Mouse (Mus musculus) C2C12 (cell line): ENCODE measurements around the gene Prcd. TPM values are rescaled to one million over a fixed set of nuclear protein-coding genes. Genes with fewer than 3 reads are reported as not detected.

ENCODE experiments used
- H3K27me3 ChIP-seq: one replicate; pipeline ENCODE4 v1.6.1; 2011; ENCODE audit not compliant: control insufficient read depth, insufficient read depth, insufficient read length
- H3K36me3 ChIP-seq: one replicate; pipeline ENCODE4 v1.6.1; 2011; ENCODE audit not compliant: control insufficient read depth, insufficient read depth
- H3K4me3 ChIP-seq: one replicate; pipeline ENCODE4 v1.5.1; 2011; ENCODE audit warnings: mild to moderate bottlenecking, control low read depth; ENCODE audit not compliant: poor library complexity, insufficient read depth, severe bottlenecking
- H3K79me2 ChIP-seq: one replicate; pipeline ENCODE4 v1.6.1; 2011; ENCODE audit not compliant: control insufficient read depth, insufficient read depth
- H3K79me3 ChIP-seq: one replicate; pipeline ENCODE4 v1.6.1; 2011; ENCODE audit warnings: low read depth, control low read depth
- H3ac ChIP-seq: one replicate; pipeline ENCODE3; 2011; ENCODE audit warnings: low read depth; ENCODE audit not compliant: control insufficient read depth, insufficient read length
- CEBPB ChIP-seq: IDR thresholded peaks from one replicate; pipeline ENCODE4 v1.6.1; 2011; ENCODE audit warnings: low read depth, mild to moderate bottlenecking, control low read depth, moderate library complexity
- CTCF ChIP-seq: IDR thresholded peaks from one replicate; pipeline ENCODE4 v1.5.1; 2011; ENCODE audit not compliant: control insufficient read depth, insufficient read depth, insufficient read length
- FOSL1 ChIP-seq: IDR thresholded peaks from one replicate; pipeline ENCODE4 v1.8.0; 2011; ENCODE audit warnings: mild to moderate bottlenecking, low read length; ENCODE audit not compliant: poor library complexity, insufficient read depth, severe bottlenecking
- MAX ChIP-seq: IDR thresholded peaks from one replicate; pipeline ENCODE4 v1.6.1; 2011; ENCODE audit warnings: mild to moderate bottlenecking, control low read depth
- MYOD1 ChIP-seq: IDR thresholded peaks from one replicate; pipeline ENCODE4 v1.6.1; 2011; ENCODE audit warnings: low read depth; ENCODE audit not compliant: control insufficient read depth, insufficient read length
- MYOG ChIP-seq: IDR thresholded peaks from one replicate; pipeline ENCODE4 v1.6.1; 2011; ENCODE audit not compliant: control insufficient read depth, insufficient read length; ENCODE audit errors: extremely low read depth
- USF1 ChIP-seq: IDR thresholded peaks from one replicate; pipeline ENCODE4 v1.6.1; 2011; ENCODE audit warnings: low read depth, mild to moderate bottlenecking, control low read depth, moderate library complexity
- polyA plus RNA-seq: library from polyadenylated mRNA; unstranded; fragments of >200 nt; fragmentation: generic; extraction: Trizol; gene quantifications from one replicate; pipeline ENCODE4 v1.2.1, GENCODE M21; 2012; ENCODE audit warnings: missing spikeins

The Prcd gene
- polyA plus RNA-seq, 1 experiment, result 1.2 TPM

- Histone ChIP-seq H3K4me3 (no peak overlapping the region), H3K79me3 (no peaks in the 10 kb centered on the region), H3K27me3 (no peaks in the 10 kb centered on the region), H3K79me2 (peaks cover 17% of the 10 kb centered on the region), H3K36me3 (peaks cover 2% of the 10 kb centered on the region), H3ac (no peak overlapping the region)
- TF ChIP-seq CTCF (no peak), CEBPB (no peak), FOSL1 (no peak), MAX (no peak)
Observed at GRCm38 (mm10) chr11:116613234-116613633, 40.1 kb upstream of the Prcd start.

- H3ac ChIP-seq, result no peak overlapping the region
- no peaks in the 10 kb centered on the region for H3K36me3 ChIP-seq
- no peaks in the 10 kb centered on the region for H3K27me3 ChIP-seq
- TF ChIP-seq MYOG, result no peak
- TF ChIP-seq CEBPB, result peak; percentile 90
- no peak for TF ChIP-seq FOSL1
- H3K79me3 ChIP-seq, result peaks cover 7% of the 10 kb centered on the region
- H3K4me3 ChIP-seq, result no peak overlapping the region
- H3K79me2 ChIP-seq, result peaks cover 43% of the 10 kb centered on the region
Observed at GRCm38 (mm10) chr11:116615735-116616437, 37.4 kb upstream of the Prcd start.

DNA sequence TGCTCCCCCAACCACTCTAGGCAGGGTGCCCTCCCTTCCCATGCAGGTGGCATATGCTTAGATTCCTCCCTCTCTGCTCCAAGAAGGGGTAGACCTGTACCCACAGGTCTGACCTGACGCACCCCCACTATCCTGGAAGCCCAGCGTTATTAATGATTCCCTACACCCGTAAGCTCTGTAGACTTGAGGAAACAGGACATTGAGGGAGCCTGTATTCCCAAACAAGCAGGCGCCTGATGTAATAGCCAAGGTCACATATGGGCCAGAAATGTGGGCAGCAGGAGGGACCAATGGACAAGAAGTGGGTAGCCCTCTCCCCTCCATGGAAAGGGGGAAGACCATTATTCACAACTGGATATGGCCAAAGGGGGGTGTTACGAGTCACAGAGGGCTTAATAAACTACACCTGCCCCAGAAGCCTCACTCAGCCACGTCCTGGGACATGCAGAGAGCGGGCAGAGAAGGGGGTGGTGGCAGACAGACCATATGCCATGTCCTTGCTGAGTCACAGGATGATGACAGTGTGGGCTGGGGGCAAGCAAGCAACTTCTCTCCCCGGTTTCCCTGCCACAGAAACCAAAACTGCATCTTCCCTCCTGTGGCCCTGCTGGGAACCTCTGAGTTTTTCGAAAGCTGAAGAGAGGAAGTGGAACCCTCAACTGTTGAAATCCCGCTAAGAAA, 36.8 kb upstream of the Prcd start:
- no peak overlapping the region for H3ac ChIP-seq
- no peak overlapping the region for H3K4me3 ChIP-seq
- no peaks in the 10 kb centered on the region for H3K27me3 ChIP-seq
- no peak for TF ChIP-seq USF1
- TF ChIP-seq MAX, result no peak
- TF ChIP-seq MYOG, result no peak
- TF ChIP-seq MYOD1, result peak; percentile 69
- no peak for TF ChIP-seq CTCF
- H3K36me3 ChIP-seq, result no peaks in the 10 kb centered on the region
- peaks cover 7% of the 10 kb centered on the region for H3K79me3 ChIP-seq
- H3K79me2 ChIP-seq, result peaks cover 43% of the 10 kb centered on the region

GRCm38 (mm10) chr11:116617641-116618040, 35.7 kb upstream of the Prcd start:
- Histone ChIP-seq H3K27me3 (no peaks in the 10 kb centered on the region), H3K79me3 (peaks cover 7% of the 10 kb centered on the region), H3K36me3 (no peaks in the 10 kb centered on the region), H3K4me3 (no peak overlapping the region), H3ac (no peak overlapping the region), H3K79me2 (peaks cover 51% of the 10 kb centered on the region)
- no peak for TF ChIP-seq CTCF
- TF ChIP-seq CEBPB, result peak; percentile 26

DNA sequence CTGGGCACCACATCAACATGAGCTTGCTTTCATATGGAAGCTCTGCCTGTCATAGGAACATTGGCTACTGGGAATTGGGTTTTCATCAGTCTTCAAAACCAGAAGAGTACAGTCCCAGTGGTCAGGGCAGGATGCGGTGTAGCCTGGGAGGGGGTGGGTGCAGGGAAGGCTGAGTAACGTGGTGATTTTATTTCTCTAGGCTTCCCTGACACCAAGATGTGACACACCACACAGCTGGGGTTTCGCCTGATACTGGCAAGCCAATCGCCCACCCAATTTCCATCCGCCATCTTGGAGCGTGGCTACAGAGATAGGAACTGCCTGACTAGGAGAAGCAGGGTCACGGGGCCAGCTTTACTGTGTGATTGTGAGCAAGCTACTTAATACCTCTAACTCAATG, 34.7 kb upstream of the Prcd start:
- Histone ChIP-seq H3K4me3 (no peak overlapping the region), H3K27me3 (no peaks in the 10 kb centered on the region), H3K36me3 (no peaks in the 10 kb centered on the region), H3K79me3 (peaks cover 8% of the 10 kb centered on the region), H3K79me2 (peaks cover 60% of the 10 kb centered on the region), H3ac (no peak overlapping the region)
- TF ChIP-seq MYOG (no peak), CTCF (no peak), CEBPB (no peak), USF1 (no peak), FOSL1 (no peak), MAX (no peak), MYOD1 (no peak)

DNA sequence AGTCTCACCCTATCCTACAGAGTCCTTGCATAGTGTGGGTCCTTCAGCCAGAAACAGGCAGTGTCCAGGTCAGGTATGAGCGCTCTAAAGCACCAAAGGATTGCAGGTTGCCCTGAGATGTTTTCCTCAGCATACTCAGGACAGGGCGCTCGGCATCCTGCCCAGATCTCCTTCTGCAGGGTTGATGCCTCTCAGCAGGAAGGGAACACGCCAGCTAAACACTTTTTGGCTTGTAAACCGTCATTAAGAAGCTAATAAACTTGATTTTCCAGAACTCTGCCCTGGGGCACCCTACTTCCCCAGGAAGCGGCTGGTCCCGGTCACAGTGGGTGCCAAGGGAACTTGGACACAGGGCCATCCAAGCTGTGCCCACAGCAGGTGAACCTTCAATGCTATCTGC, 34.2 kb upstream of the Prcd start:
- H3ac ChIP-seq, result no peak overlapping the region
- peaks cover 9% of the 10 kb centered on the region for H3K79me3 ChIP-seq
- peaks cover 65% of the 10 kb centered on the region for H3K79me2 ChIP-seq
- no peak for TF ChIP-seq FOSL1
- no peak for TF ChIP-seq MAX
- TF ChIP-seq MYOG, result no peak
- TF ChIP-seq CEBPB, result no peak
- TF ChIP-seq MYOD1, result no peak
- no peak for TF ChIP-seq CTCF
- TF ChIP-seq USF1, result no peak
- no peak overlapping the region for H3K4me3 ChIP-seq
- no peaks in the 10 kb centered on the region for H3K27me3 ChIP-seq
- no peaks in the 10 kb centered on the region for H3K36me3 ChIP-seq
